Mouse (Mus musculus) yolk sac, embryonic 10.5 days (tissue): ENCODE measurements around the gene Gm7970.
"Not testable (repeated sequence)": the region's sequence is repeated elsewhere in the genome, so short reads cannot be mapped to it uniquely, and the experiment has no call there.

Experiments
- DNase-seq: peaks from one replicate; pipeline ENCODE4 v3.0.0-alpha.2; 2017; ENCODE audit warnings: low spot score

Gm7970 gene

GRCm38 (mm10) chr14:41555483-41555882 is at the start of gene Gm7970:
Gene Gm7970 (minus strand): TSS chr14:41555583.
- DNase-seq = not testable (repeated sequence)

- DNase-seq = not testable (repeated sequence)
Observed at GRCm38 (mm10) chr14:41600935-41601334, 45.6 kb upstream of the Gm7970 start.

GRCm38 (mm10) chr14:41586346-41586745 is 31.0 kb upstream of the Gm7970 start:
- not testable (repeated sequence) for DNase-seq

- DNase-seq = not testable (repeated sequence)
Observed at GRCm38 (mm10) chr14:41572911-41573310, 17.5 kb upstream of the Gm7970 start, which contains the start of gene 1700049E17Rik2. Gene 1700049E17Rik2 (plus strand): TSS chr14:41573211.

- peak; percentile 0 for DNase-seq
Observed at GRCm38 (mm10) chr14:41524695-41525094, 30.7 kb downstream of the Gm7970 start.

- not testable (repeated sequence) for DNase-seq
Observed at GRCm38 (mm10) chr14:41520683-41521082, 34.7 kb downstream of the Gm7970 start.
